Mouse (Mus musculus) heart, adult 2 months (tissue): ENCODE results near the gene Tpst1.

ENCODE experiments used
- CTCF ChIP-seq: fragments of 200-600 bp; IDR thresholded peaks from 2 replicates; pipeline ENCODE4 v1.8.1; 2022; ENCODE audit warnings: antibody characterized with exemption, mild to moderate bottlenecking, moderate library complexity
- POLR2A ChIP-seq: fragments of 200-500 bp; IDR thresholded peaks from 2 replicates; pipeline ENCODE4 v1.6.1; 2011; ENCODE audit warnings: mild to moderate bottlenecking, low read depth, low read length, control low read depth; ENCODE audit not compliant: insufficient read depth

DNA sequence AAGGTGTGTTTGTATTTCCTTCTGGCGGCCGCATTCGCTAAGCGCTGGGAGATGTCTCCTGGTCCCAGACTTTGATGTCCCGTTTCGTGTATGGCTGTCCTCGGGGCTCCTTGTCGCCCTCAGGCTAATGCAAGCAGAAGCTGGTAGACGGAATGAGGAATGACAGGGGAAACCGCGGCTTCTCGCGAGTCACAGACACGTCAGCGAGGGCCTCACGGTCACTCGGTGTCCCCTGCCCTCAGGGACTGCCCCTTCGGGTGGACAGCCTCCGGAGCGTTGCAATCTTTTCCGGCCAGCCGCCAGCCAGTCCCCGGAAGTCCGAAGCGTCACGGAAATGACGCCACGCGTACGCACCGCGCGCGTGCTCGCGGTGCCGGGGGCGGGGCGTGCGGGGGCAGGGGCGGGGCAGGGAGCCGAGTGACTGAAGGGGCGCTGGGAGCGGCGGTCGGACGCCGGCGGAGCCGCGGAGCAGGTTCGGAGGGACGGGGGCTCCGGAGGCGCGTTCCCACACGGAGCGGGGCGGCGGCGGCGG lies 98.4 kb downstream of the Tpst1 start, which contains the start of gene Rabgef1:
- no peak for TF ChIP-seq CTCF
- TF ChIP-seq POLR2A, result peak; percentile 98
